Mouse (Mus musculus): ENCODE measurements around the gene Plxna3.
A peak's percentile ranks its signal among the peaks of the same experiment; 100 is the strongest.

DNA sequence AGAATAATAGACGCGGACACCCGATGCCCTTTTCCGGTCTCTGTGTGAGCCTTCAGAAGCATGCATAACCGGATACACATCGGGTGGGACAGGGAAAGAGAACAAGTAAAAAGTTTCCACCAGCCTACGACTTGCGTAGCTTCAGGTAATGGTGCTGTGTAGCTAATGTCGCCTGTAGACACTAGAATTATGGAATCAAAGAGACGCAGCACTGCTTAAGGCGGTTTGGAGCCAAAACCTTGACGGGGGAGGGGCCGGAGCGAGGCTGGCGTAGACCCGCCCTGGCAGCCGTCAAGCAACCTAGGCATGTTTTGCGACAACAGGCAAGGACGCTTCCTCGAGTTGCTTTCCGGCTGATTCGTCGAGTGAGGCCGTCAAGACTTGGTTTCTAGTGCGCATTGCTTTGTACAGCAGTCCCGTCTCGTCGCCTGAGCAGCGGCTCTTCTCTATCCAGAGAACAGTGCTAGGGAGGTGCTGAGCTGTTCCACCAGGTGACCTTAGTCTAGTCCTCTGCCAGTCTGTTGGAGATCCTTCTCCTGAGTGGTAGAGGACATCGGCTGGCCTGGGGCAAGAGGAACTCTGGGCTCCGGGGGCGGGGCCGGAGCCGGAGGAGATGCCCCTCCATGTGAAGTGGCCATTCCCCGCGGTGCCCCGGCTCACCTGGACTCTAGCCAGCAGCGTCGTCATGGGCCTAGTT, 46.3 kb upstream of the Plxna3 start:
- TF ChIP-seq CTCF (IDR thresholded peaks at IDR 0.05; ENCODE audit: insufficient read depth, low read length) (no peak), POLR2A (IDR thresholded peaks at IDR 0.05; ENCODE audit: borderline replicate concordance, extremely low read depth, low read depth, low read length) (peak; percentile 95; the same call in 1 of the 2 replicates)
